Mouse (Mus musculus) testis, adult 2 months (tissue): ENCODE results near the gene Hydin. TPM values are rescaled to one million over a fixed set of nuclear protein-coding genes. Genes with fewer than 3 reads are reported as not detected.

Experiments
- H3K27ac ChIP-seq: fragments of 200-500 bp; 2 replicates; pipeline ENCODE4 v1.5.1; 2012; ENCODE audit warnings: low read depth, low read length; ENCODE audit not compliant: control insufficient read depth, insufficient read depth
- H3K27me3 ChIP-seq: fragments of 200-500 bp; 2 replicates; pipeline ENCODE4 v1.6.1; 2012; ENCODE audit warnings: mild to moderate bottlenecking, low read length, moderate library complexity; ENCODE audit not compliant: control insufficient read depth, insufficient read depth
- H3K36me3 ChIP-seq: fragments of 200-500 bp; 2 replicates; pipeline ENCODE4 v1.6.1; 2012; ENCODE audit warnings: mild to moderate bottlenecking, low read length; ENCODE audit not compliant: control insufficient read depth, insufficient read depth
- H3K4me1 ChIP-seq: fragments of 200-500 bp; 2 replicates; pipeline ENCODE4 v1.6.1; 2012; ENCODE audit warnings: low read length; ENCODE audit not compliant: control insufficient read depth, insufficient read depth
- H3K4me3 ChIP-seq: fragments of 200-500 bp; 2 replicates; pipeline ENCODE4 v1.5.1; 2012; ENCODE audit warnings: low read depth, mild to moderate bottlenecking, low read length, moderate library complexity, mixed read lengths; ENCODE audit not compliant: control insufficient read depth
- CTCF ChIP-seq: fragments of 200-500 bp; IDR thresholded peaks from 2 replicates; pipeline ENCODE4 v1.5.1; 2012; ENCODE audit warnings: low read depth, mild to moderate bottlenecking, inconsistent platforms, low read length, moderate library complexity; ENCODE audit not compliant: control insufficient read depth, insufficient read depth, insufficient replicate concordance
- POLR2A ChIP-seq: fragments of 200-500 bp; IDR thresholded peaks from 2 replicates; pipeline ENCODE4 v1.6.1; 2012; ENCODE audit warnings: low read depth, mild to moderate bottlenecking, inconsistent platforms, low read length, moderate library complexity; ENCODE audit not compliant: control insufficient read depth
- polyA plus RNA-seq: library from polyadenylated mRNA; depleted of rRNA; stranded (reverse); fragments of >200 nt; gene quantifications from 2 replicates; pipeline ENCODE4 v1.2.3, GENCODE M21; 2012

Hydin gene
- polyA plus RNA-seq, 1 experiment = 32.6 TPM

DNA sequence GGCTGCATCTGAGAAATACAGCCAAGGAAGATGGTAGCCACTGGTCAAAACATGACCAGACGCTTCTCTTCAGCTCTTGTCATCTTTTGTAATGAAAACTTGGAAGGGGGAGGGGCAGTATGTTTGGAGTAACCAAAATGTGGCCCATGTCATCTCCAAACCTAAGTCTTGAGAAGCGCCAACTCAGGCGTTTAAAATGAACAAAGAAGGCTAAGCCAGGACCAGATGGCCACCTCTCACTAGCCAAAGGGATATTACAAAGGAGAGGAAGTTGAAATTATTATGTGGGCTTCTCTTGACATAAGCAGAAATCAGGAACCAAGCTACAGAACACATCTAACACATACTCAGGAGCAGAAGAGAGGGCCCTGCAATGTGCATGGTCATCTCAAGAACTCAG lies 150.2 kb downstream of the Hydin start:
- TF ChIP-seq POLR2A (no peak), CTCF (no peak)
- no peak overlapping the region for H3K4me3 ChIP-seq

DNA sequence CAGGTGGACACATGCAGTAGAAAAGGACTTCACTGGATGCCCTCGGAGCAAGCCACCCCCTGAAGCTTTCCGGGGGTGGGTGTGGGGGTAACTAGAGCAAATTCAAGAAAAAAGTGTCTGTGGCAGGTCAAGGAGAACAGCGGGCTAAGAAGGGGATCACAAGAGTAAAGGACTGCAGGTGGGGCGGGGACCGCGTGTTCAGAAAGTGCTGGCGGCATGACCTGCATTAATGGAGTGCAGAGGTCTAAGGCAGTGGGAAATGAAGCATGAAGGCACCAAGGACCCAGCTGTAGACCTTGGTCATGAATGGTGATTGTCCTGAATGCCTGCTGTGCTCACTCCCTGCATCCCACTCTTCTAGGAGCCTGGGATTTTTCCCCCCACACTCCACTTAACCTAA lies 151.0 kb downstream of the Hydin start:
- Histone ChIP-seq H3K4me1 (no peaks in the 10 kb centered on the region), H3K27me3 (no peaks in the 10 kb centered on the region), H3K4me3 (no peak overlapping the region), H3K27ac (no peak overlapping the region), H3K36me3 (no peaks in the 10 kb centered on the region)
- TF ChIP-seq POLR2A (no peak), CTCF (no peak)

More for the DNA sequence above, 150.2 kb downstream of the Hydin start:
- no peaks in the 10 kb centered on the region for H3K36me3 ChIP-seq
- H3K4me1 ChIP-seq = no peaks in the 10 kb centered on the region
- H3K27me3 ChIP-seq = no peaks in the 10 kb centered on the region
- H3K27ac ChIP-seq = no peak overlapping the region

DNA sequence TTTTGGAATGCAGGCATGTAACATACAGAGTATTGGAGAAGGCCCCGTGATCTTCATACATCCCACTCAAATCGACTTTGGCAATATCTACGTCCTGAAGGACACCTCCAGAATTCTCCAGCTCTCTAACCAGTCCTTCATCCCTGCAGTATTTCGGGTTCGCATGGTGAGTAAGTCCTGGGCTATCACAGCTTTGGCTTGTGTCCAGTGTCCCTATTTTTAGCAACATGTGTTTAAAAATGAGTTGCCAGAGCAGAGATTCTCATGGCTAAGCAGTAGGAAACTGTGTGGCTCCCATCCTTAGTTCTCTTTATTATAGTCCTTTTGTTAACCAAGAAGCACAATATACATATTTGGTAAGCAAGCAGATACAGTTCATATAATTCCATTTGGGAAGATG lies 152.9 kb downstream of the Hydin start:
- no peaks in the 10 kb centered on the region for H3K36me3 ChIP-seq
- no peak overlapping the region for H3K4me3 ChIP-seq
- TF ChIP-seq CTCF (no peak), POLR2A (no peak)
- H3K27ac ChIP-seq = no peak overlapping the region
- no peaks in the 10 kb centered on the region for H3K27me3 ChIP-seq
- H3K4me1 ChIP-seq = no peaks in the 10 kb centered on the region

DNA sequence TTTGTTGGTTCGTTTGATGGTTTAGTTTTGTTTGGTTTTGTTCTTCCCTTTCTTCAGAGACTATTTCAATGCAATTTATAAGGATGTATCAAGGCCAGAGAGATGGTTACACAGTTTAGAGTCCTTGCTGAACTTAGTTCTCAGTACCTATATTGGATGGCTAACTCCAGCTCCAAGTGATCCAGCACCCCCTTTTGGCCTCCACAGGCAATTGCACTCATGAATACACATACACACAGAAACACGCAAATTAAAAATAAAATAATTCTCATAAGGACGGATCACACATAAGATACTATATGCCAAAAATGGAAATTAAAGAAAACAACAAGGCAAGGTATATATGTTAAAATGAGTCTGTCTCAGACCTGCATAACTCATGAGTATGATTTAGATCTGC lies 153.4 kb downstream of the Hydin start:
- H3K27ac ChIP-seq = no peak overlapping the region
- no peaks in the 10 kb centered on the region for H3K36me3 ChIP-seq
- H3K27me3 ChIP-seq = no peaks in the 10 kb centered on the region
- H3K4me3 ChIP-seq = no peak overlapping the region
- no peaks in the 10 kb centered on the region for H3K4me1 ChIP-seq
- TF ChIP-seq CTCF (no peak), POLR2A (no peak)

GRCm38 (mm10) chr8:110424146-110424545 lies 157.4 kb downstream of the Hydin start:
- no peaks in the 10 kb centered on the region; the same call in 1 of the 2 replicates for H3K4me1 ChIP-seq
- no peak overlapping the region for H3K27ac ChIP-seq
- H3K4me3 ChIP-seq = no peak overlapping the region
- H3K36me3 ChIP-seq = no peaks in the 10 kb centered on the region
- TF ChIP-seq CTCF (no peak), POLR2A (no peak)
- no peaks in the 10 kb centered on the region for H3K27me3 ChIP-seq

DNA sequence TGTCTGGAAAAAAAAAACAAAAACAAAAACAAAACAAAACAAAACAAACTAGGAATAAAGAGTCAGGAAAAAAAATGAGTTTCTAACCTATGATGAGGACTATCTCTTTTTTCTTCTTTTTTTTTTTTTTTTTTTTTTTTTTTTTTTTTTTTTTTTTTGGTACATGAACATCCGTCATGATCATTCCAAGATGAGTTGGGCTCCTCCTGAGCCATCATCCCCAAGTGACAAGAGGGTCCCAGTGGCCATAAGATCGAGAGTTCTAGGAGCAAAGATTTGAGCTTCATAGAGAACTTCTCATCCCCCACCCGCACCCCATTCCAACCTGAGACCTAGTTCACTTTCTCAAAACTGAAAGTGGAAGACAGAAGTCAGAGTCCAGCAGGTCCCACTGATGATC lies 164.6 kb downstream of the Hydin start:
- H3K4me3 ChIP-seq = no peak overlapping the region

DNA sequence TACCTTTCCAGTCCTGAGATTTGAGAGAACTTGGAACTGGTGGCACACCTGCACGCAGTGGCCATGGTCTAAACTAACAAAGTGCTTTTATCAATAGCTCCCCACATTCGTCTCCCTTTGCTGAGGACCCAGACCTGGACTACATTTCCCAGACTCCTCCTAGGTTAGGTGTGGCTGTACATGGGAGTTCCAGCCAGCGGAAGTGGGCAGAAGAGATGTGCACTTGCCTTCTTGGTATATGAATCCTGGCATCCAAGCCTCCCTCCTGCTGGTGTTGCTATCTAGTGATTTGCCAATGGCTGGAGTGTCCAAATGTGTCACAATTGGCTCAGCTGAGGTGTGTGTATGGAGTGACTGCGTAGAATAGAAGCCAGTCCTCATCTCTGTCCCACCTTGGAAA lies 173.8 kb downstream of the Hydin start:
- peak overlapping the region; percentile 42 for H3K4me3 ChIP-seq
- TF ChIP-seq POLR2A = no peak
- TF ChIP-seq CTCF = no peak
- H3K4me1 ChIP-seq = no peaks in the 10 kb centered on the region
- H3K36me3 ChIP-seq = no peaks in the 10 kb centered on the region
- no peak overlapping the region for H3K27ac ChIP-seq
- H3K27me3 ChIP-seq = no peaks in the 10 kb centered on the region

More for the DNA sequence above, 164.6 kb downstream of the Hydin start:
- H3K27ac ChIP-seq = no peak overlapping the region
- H3K27me3 ChIP-seq = no peaks in the 10 kb centered on the region
- TF ChIP-seq CTCF (no peak), POLR2A (no peak)
- H3K4me1 ChIP-seq = peaks cover 3% of the 10 kb centered on the region; the same call in 1 of the 2 replicates
- H3K36me3 ChIP-seq = no peaks in the 10 kb centered on the region

GRCm38 (mm10) chr8:110444276-110444675 lies 177.5 kb downstream of the Hydin start:
- no peak overlapping the region for H3K27ac ChIP-seq
- TF ChIP-seq CTCF (no peak), POLR2A (no peak)
- no peak overlapping the region for H3K4me3 ChIP-seq
- H3K36me3 ChIP-seq = no peaks in the 10 kb centered on the region
- H3K27me3 ChIP-seq = no peaks in the 10 kb centered on the region
- H3K4me1 ChIP-seq = no peaks in the 10 kb centered on the region
